ENCODE assay signal across 8 mouse cellular contexts in the genomic region with DNA sequence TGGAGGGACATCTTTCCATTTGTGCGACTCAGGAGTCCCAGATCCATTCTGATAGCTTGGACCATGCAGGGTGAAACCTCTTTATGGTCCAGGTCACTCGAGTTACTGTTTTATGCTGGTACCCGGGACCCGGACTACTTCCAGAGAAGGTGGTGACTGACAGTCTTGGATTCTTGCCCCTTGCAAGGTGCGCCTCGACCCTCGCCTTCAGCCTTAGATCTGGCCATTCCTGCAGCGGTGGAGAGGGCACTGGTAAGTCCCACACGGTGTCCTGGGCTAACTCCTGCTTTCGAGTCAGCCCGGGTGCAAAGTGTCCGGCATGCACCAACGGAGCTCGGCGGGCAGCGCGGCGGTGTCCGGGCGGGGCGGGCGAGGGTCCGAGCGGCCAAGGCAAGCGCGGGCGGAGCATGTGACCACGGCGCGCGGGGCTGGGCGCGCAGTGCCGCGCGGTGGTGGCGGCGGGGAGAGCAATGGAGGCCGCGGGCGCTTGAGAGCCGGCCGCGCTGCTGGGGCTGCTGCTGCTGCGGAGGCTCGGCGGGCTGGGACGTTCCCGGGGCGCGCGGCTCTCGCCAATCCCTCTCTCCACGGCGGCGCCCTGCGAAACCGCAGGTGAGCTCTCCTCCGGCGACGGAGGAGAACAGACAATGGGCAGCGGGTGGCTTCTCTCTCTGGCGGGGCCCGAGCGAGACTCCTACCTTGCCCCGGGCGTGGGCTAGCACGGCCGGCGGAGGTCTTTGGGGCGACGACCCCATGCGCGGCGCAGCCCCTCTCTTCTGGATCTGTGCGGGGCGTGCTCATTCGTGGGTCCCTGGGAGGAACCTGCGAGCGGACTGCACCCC. TPM values are rescaled to one million over a fixed set of nuclear protein-coding genes. Genes with fewer than 3 reads are reported as not detected.
DNase-seq lines count a peak whose midpoint lies in the region; ATAC-seq and TF ChIP-seq lines count a peak whose summit lies in the region.

No protein-coding gene starts in this region.

- TF ChIP-seq EP300 in stomach, postnatal 0 days (optimal IDR thresholded peaks at IDR 0.05) = no peak

- 0 out of 2 replicates have a peak, but pooled peaks cover 4% of the 10 kb centered on the region for H3K36me3 ChIP-seq in liver, embryonic 13.5 days
- H3K36me3 ChIP-seq in neural tube, embryonic 11.5 days (ENCODE audit: control insufficient read depth, insufficient read depth, low read length) = no peaks in the 10 kb centered on the region
- no peaks in the 10 kb centered on the region for H3K36me3 ChIP-seq in stomach, postnatal 0 days (ENCODE audit: control insufficient read depth, insufficient read depth, low read length)

- peak overlapping the region; percentile 89 for H3K4me3 ChIP-seq in liver, embryonic 13.5 days (replicated peaks)
- peak overlapping the region; percentile 79 for H3K4me3 ChIP-seq in neural tube, embryonic 11.5 days (ENCODE audit: low read depth, low read length)
- peak overlapping the region; percentile 67 for H3K4me3 ChIP-seq in stomach, postnatal 0 days (ENCODE audit: low read depth, low read length)

- H3K9me3 ChIP-seq in liver, embryonic 13.5 days (replicated peaks) = no peaks in the 10 kb centered on the region
- H3K9me3 ChIP-seq in neural tube, embryonic 11.5 days (ENCODE audit: control insufficient read depth, low read length) = no peaks in the 10 kb centered on the region
- no peaks in the 10 kb centered on the region for H3K9me3 ChIP-seq in stomach, postnatal 0 days (ENCODE audit: control insufficient read depth, low read length)

- peak; percentile 56 for TF ChIP-seq CTCF in stomach, postnatal 0 days (IDR thresholded peaks at IDR 0.05; ENCODE audit: low read depth)

- no peaks in the 10 kb centered on the region for H3K27me3 ChIP-seq in liver, embryonic 13.5 days
- no peaks in the 10 kb centered on the region for H3K27me3 ChIP-seq in neural tube, embryonic 11.5 days (ENCODE audit: control insufficient read depth, insufficient read depth, low read length)
- H3K27me3 ChIP-seq in stomach, postnatal 0 days (ENCODE audit: control insufficient read depth, insufficient read depth, low read length) = no peaks in the 10 kb centered on the region

- H3K4me1 ChIP-seq in liver, embryonic 13.5 days (replicated peaks) = peaks cover 54% of the 10 kb centered on the region
- peaks cover 10% of the 10 kb centered on the region; the same call in 1 of the 2 replicates for H3K4me1 ChIP-seq in neural tube, embryonic 11.5 days (ENCODE audit: control insufficient read depth, insufficient read depth, low read length)
- no peaks in the 10 kb centered on the region for H3K4me1 ChIP-seq in stomach, postnatal 0 days (replicated peaks; ENCODE audit: control insufficient read depth, insufficient read depth)

- ATAC-seq in granulocyte monocyte progenitor cell, adult 5-6 weeks (replicated peaks; ENCODE audit: poor library complexity, severe bottlenecking) = peak; percentile 83
- peak; percentile 59 for ATAC-seq in liver, embryonic 13.5 days (ENCODE audit: low read depth)
- peak; percentile 91 for ATAC-seq in neural tube, embryonic 11.5 days (ENCODE audit: insufficient read depth, low FRiP score, low TSS enrichment)
- peak; percentile 92 for ATAC-seq in stomach, postnatal 0 days (ENCODE audit: low FRiP score, low TSS enrichment)

- peak overlapping the region; percentile 97 for H3K4me2 ChIP-seq in liver, embryonic 13.5 days
- peak overlapping the region; percentile 58 for H3K4me2 ChIP-seq in neural tube, embryonic 11.5 days (ENCODE audit: low read depth)
- peak overlapping the region; percentile 100 for H3K4me2 ChIP-seq in stomach, postnatal 0 days (replicated peaks; ENCODE audit: low read depth)

- DNase-seq in CD4-positive helper T cell, adult 2 months (ENCODE audit: low read depth, low spot score) = peak; percentile 19
- peak; percentile 78 for DNase-seq in adrenal gland, postnatal 25 days
- DNase-seq in embryo, embryonic 9.5 days (ENCODE audit: extremely low spot score) = peak; percentile 86
- DNase-seq in kidney, postnatal 10 days = peak; percentile 80
- DNase-seq in liver, embryonic 13.5 days = peak; percentile 53
- peak; percentile 88 for DNase-seq in neural tube, embryonic 11.5 days (ENCODE audit: low spot score)
- DNase-seq in stomach, postnatal 0 days (ENCODE audit: low spot score) = peak; percentile 75

- H3K27ac ChIP-seq in liver, embryonic 13.5 days = peak overlapping the region; percentile 94
- peak overlapping the region; percentile 96 for H3K27ac ChIP-seq in neural tube, embryonic 11.5 days (ENCODE audit: low read depth, low read length)
- peak overlapping the region; percentile 18; the same call in 1 of the 2 replicates for H3K27ac ChIP-seq in stomach, postnatal 0 days (replicated peaks)

- H3K9ac ChIP-seq in liver, embryonic 13.5 days = peak overlapping the region; percentile 97
- peak overlapping the region; percentile 99 for H3K9ac ChIP-seq in neural tube, embryonic 11.5 days (ENCODE audit: low read length)
- H3K9ac ChIP-seq in stomach, postnatal 0 days (ENCODE audit: low read length) = peak overlapping the region; percentile 67

- under 1% methylated on average over 76 of the region's 80 CpGs for WGBS in liver, embryonic 13.5 days (ENCODE audit: insufficient replicate concordance)
- under 1% methylated on average over 71 of the region's 80 CpGs for WGBS in neural tube, embryonic 11.5 days
- WGBS in stomach, postnatal 0 days = under 1% methylated on average over 67 of the region's 80 CpGs

RNA-seq across cellular contexts. Expression of gene C530008M17Rik, which starts 1.2 kb away (rescaled TPM):
- total RNA-seq in adrenal gland, postnatal 25 days (2021) = 25.1 and 27.9 TPM in 2 replicates
- 0.17 and 6.0 TPM in 2 replicates for total RNA-seq in granulocyte monocyte progenitor cell, adult 5-6 weeks (2014; fragmentation: Nextera tagmentation)
- total RNA-seq in granulocyte monocyte progenitor cell, adult 5-6 weeks (2017) = 0.10 and 0.52 TPM in 2 replicates
- polyA plus RNA-seq in liver, embryonic 13.5 days (2015; fragmentation: Nextera tagmentation; extraction: Ambion mirVana) = 7.4 and 7.5 TPM in 2 replicates
- 36.8 and 38.6 TPM in 2 replicates for polyA plus RNA-seq in neural tube, embryonic 11.5 days (2014; fragmentation: Nextera tagmentation; extraction: Ambion mirVana)
- polyA plus RNA-seq in stomach, postnatal 0 days (2015; fragmentation: Nextera tagmentation; extraction: Ambion mirVana) = 3.6 TPM in 2 replicates

Comparison
In these comparisons a context has a peak if more than half of its experiments do, and no peak if none do; other contexts are left out.
1. Peak in every context shown above with its lines: DNase-seq, ATAC-seq, H3K4me3 ChIP-seq and H3K27ac ChIP-seq.
2. DNase-seq: peak in every context shown above with its lines; median percentile 88 in neural tube, embryonic 11.5 days; 86 in embryo, embryonic 9.5 days; 80 in kidney, postnatal 10 days; 78 in adrenal gland, postnatal 25 days; 75 in stomach, postnatal 0 days; 53 in liver, embryonic 13.5 days; 19 in CD4-positive helper T cell, adult 2 months.
3. H3K27ac ChIP-seq: peak in every context shown above with its lines; median percentile 96 in neural tube, embryonic 11.5 days; 94 in liver, embryonic 13.5 days; 18 in stomach, postnatal 0 days.